Mouse (Mus musculus) splenic B cell, adult 2 months (primary cell): ENCODE results near the gene Grpel1.

Source experiments
- DNase-seq: peaks from one replicate; pipeline ENCODE4 v3.0.0-alpha.2; 2011; ENCODE audit warnings: low read depth, low spot score
- H3K27me3 ChIP-seq: 2 replicates; pipeline ENCODE4 v1.6.1; 2012; ENCODE audit warnings: mild to moderate bottlenecking, low read length, moderate library complexity, mixed read lengths; ENCODE audit not compliant: control insufficient read depth, poor library complexity, insufficient read depth, severe bottlenecking
- H3K36me3 ChIP-seq: 2 replicates; pipeline ENCODE4 v1.6.1; 2012; ENCODE audit warnings: mild to moderate bottlenecking, low read length, moderate library complexity, mixed read lengths; ENCODE audit not compliant: control insufficient read depth, poor library complexity, insufficient read depth, severe bottlenecking

Gene Grpel1

GRCm38 (mm10) chr5:36515126-36515525, 50.3 kb downstream of the Grpel1 start:
- DNase-seq: no peak
- Histone ChIP-seq H3K27me3 (no peaks in the 10 kb centered on the region), H3K36me3 (peaks cover 13% of the 10 kb centered on the region)

GRCm38 (mm10) chr5:36515558-36515957, 50.8 kb downstream of the Grpel1 start:
- H3K36me3 ChIP-seq: peaks cover 10% of the 10 kb centered on the region
- no peaks in the 10 kb centered on the region for H3K27me3 ChIP-seq
- DNase-seq: no peak

DNA sequence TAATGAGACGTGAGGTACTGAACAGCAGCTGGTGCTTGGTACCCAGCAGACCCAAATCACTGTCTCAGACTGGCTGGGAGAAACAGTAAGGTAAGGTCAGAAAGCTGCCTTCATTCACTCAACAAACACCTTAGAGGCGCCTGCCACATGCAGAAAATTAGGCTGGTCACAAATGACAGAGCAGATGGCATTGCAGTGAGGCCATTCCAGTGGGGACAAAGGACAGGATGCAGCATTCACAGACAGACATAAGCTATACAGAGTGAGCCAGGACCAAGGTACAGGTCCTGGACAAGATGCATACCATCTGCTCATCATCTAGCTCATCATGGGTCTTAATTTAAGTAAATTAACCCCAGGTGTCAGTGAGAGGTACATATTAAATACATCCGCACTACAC, 52.8 kb downstream of the Grpel1 start:
- no peak for DNase-seq
- Histone ChIP-seq H3K27me3 (no peaks in the 10 kb centered on the region), H3K36me3 (peaks cover 10% of the 10 kb centered on the region)

DNA sequence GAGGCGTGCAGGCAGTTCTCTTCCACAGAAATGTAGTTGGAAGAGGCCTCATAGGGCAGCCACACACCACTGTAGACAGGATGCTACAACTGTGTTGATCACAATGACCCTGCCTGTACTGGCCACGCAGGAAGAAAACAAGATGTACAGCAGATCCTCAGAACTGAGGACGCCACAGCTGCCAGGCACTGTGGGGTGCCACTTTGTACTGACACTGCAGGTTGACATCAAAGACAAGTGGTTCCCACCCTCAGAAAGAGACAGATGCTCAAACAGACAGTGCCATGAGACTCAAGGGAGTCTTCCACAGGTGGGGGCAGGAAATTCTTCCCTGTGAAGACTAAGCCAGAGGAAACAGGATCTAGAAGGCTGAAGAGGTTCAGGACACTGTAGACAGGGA, 55.0 kb downstream of the Grpel1 start:
- H3K27me3 ChIP-seq: no peaks in the 10 kb centered on the region
- peaks cover 10% of the 10 kb centered on the region for H3K36me3 ChIP-seq
- DNase-seq: no peak

- no peak for DNase-seq
- peaks cover 10% of the 10 kb centered on the region for H3K36me3 ChIP-seq
- no peaks in the 10 kb centered on the region for H3K27me3 ChIP-seq
These were observed 58.0 kb downstream of the Grpel1 start for GRCm38 (mm10) chr5:36522782-36523181.

- H3K27me3 ChIP-seq: no peaks in the 10 kb centered on the region
- H3K36me3 ChIP-seq: peaks cover 9% of the 10 kb centered on the region
- no peak for DNase-seq
These were observed 58.5 kb downstream of the Grpel1 start for GRCm38 (mm10) chr5:36523219-36523703.
